ENCODE assay signal across 14 mouse cellular contexts in genomic region chr13:111345486-111346440, GRCm38 (mm10).
A peak's percentile ranks its signal among the peaks of the same experiment; 100 is the strongest.
DNase-seq lines count a peak whose midpoint lies in the region; ATAC-seq and TF ChIP-seq lines count a peak whose summit lies in the region.
"Had no signal": no experiment of that assay in that cellular context is flagged by ENCODE, and none has a peak within 500 bp of the region (broad histone marks: within the 10 kb centered on the region; RNA-seq: fewer than 3 reads in every experiment).

No protein-coding gene starts in this region.

- no peak overlapping the region for H3K27ac ChIP-seq in liver, embryonic 11.5 days (ENCODE audit: low read depth, low read length)
- no peak overlapping the region for H3K27ac ChIP-seq in stomach, postnatal 0 days (replicated peaks)
- H3K27ac ChIP-seq in midbrain, postnatal 0 days (ENCODE audit: low read depth, low read length), result no peak overlapping the region
- H3K27ac ChIP-seq: lung, embryonic 15.5 days had no signal

- H3K4me1 ChIP-seq in liver, embryonic 11.5 days (replicated peaks; ENCODE audit: control insufficient read depth, insufficient read depth, low read length), result peaks cover 6% of the 10 kb centered on the region; the same call in 1 of the 2 replicates
- H3K4me1 ChIP-seq in stomach, postnatal 0 days (replicated peaks; ENCODE audit: control insufficient read depth, insufficient read depth), result no peaks in the 10 kb centered on the region
- no peaks in the 10 kb centered on the region for H3K4me1 ChIP-seq in midbrain, postnatal 0 days (ENCODE audit: insufficient read depth, low read length)
- H3K4me1 ChIP-seq: lung, embryonic 15.5 days had no signal

- no peak overlapping the region for H3K9ac ChIP-seq in liver, embryonic 11.5 days (ENCODE audit: low read depth, low read length)
- no peak overlapping the region for H3K9ac ChIP-seq in stomach, postnatal 0 days (ENCODE audit: low read length)
- no peak overlapping the region for H3K9ac ChIP-seq in midbrain, postnatal 0 days (replicated peaks; ENCODE audit: low read length, poor library complexity, severe bottlenecking)
- H3K9ac ChIP-seq: lung, embryonic 15.5 days had no signal

- peak; percentile 37 for DNase-seq in adrenal gland, postnatal 14 days
- DNase-seq in adrenal gland, postnatal 4 days (ENCODE audit: low spot score in 2 of 2), result no peak
- peak; percentile 13 to 27 for DNase-seq in lung, postnatal 4 days
- no peak for DNase-seq in lung, postnatal 25 days (ENCODE audit: low spot score)
- DNase-seq in liver, embryonic 11.5 days (ENCODE audit: low spot score), result peak; percentile 34
- no peak for DNase-seq in stomach, postnatal 0 days (ENCODE audit: low spot score)
- DNase-seq in midbrain, postnatal 0 days (ENCODE audit: low spot score), result no peak
- DNase-seq in kidney, postnatal 14 days, result no peak
- DNase-seq: gastrocnemius, postnatal 10 days; kidney, postnatal 4 days; thymus, adult 18-20 months had no signal

- WGBS in liver, embryonic 11.5 days, result 27% methylated on average over 15 of the region's 15 CpGs
- WGBS in stomach, postnatal 0 days, result 56% methylated on average over 15 of the region's 15 CpGs
- 72% methylated on average over 15 of the region's 15 CpGs for WGBS in midbrain, postnatal 0 days

- no peak for TF ChIP-seq CTCF in stomach, postnatal 0 days (IDR thresholded peaks at IDR 0.05; ENCODE audit: low read depth)
- no peak for TF ChIP-seq CTCF in midbrain, postnatal 0 days (IDR thresholded peaks at IDR 0.05)

- no peak for TF ChIP-seq EP300 in stomach, postnatal 0 days (optimal IDR thresholded peaks at IDR 0.05)

- H3K4me3 ChIP-seq in liver, embryonic 11.5 days (ENCODE audit: low read depth, low read length), result no peak overlapping the region
- H3K4me3 ChIP-seq in stomach, postnatal 0 days (ENCODE audit: low read depth, low read length), result no peak overlapping the region
- H3K4me3 ChIP-seq in midbrain, postnatal 0 days (ENCODE audit: low read depth, low read length), result no peak overlapping the region
- H3K4me3 ChIP-seq: lung, embryonic 15.5 days had no signal

- H3K9me3 ChIP-seq in liver, embryonic 11.5 days (ENCODE audit: control insufficient read depth, low read length), result no peaks in the 10 kb centered on the region
- no peaks in the 10 kb centered on the region for H3K9me3 ChIP-seq in stomach, postnatal 0 days (ENCODE audit: control insufficient read depth, low read length)
- no peaks in the 10 kb centered on the region for H3K9me3 ChIP-seq in midbrain, postnatal 0 days (ENCODE audit: low read length)
- H3K9me3 ChIP-seq: lung, embryonic 15.5 days had no signal

- ATAC-seq in liver, embryonic 11.5 days (replicated peaks; ENCODE audit: low FRiP score), result peak; percentile 82
- ATAC-seq in stomach, postnatal 0 days (ENCODE audit: low FRiP score, low TSS enrichment), result 0 out of 2 replicates have a peak, but pooled peaks have one; percentile 47
- ATAC-seq in midbrain, postnatal 0 days (ENCODE audit: low FRiP score), result no peak; the same call in 1 of the 2 replicates
- ATAC-seq: forebrain, embryonic 14.5 days; hindbrain, embryonic 16.5 days had no signal

- H3K4me2 ChIP-seq in liver, embryonic 11.5 days, result peak overlapping the region; percentile 28
- H3K4me2 ChIP-seq in stomach, postnatal 0 days (replicated peaks; ENCODE audit: low read depth), result no peak overlapping the region
- H3K4me2 ChIP-seq in midbrain, postnatal 0 days (ENCODE audit: low read depth, low read length, poor library complexity, severe bottlenecking), result no peak overlapping the region
- H3K4me2 ChIP-seq: lung, embryonic 15.5 days had no signal

- no peaks in the 10 kb centered on the region for H3K27me3 ChIP-seq in liver, embryonic 11.5 days (replicated peaks; ENCODE audit: control insufficient read depth, insufficient read depth, low read length)
- no peaks in the 10 kb centered on the region for H3K27me3 ChIP-seq in stomach, postnatal 0 days (ENCODE audit: control insufficient read depth, insufficient read depth, low read length)
- H3K27me3 ChIP-seq in midbrain, postnatal 0 days (ENCODE audit: insufficient read depth, low read length), result no peaks in the 10 kb centered on the region
- H3K27me3 ChIP-seq: lung, embryonic 15.5 days had no signal

- H3K36me3 ChIP-seq in liver, embryonic 11.5 days (ENCODE audit: control insufficient read depth, insufficient read depth, low read length), result no peaks in the 10 kb centered on the region
- no peaks in the 10 kb centered on the region for H3K36me3 ChIP-seq in stomach, postnatal 0 days (ENCODE audit: control insufficient read depth, insufficient read depth, low read length)
- no peaks in the 10 kb centered on the region for H3K36me3 ChIP-seq in midbrain, postnatal 0 days (ENCODE audit: insufficient read depth, low read length)
- H3K36me3 ChIP-seq: lung, embryonic 15.5 days had no signal

Comparison
In these comparisons a context has a peak if more than half of its experiments do, and no peak if none do; other contexts are left out.
1. DNase-seq: peak in adrenal gland, postnatal 14 days (single experiment), lung, postnatal 4 days (2 of 2) and liver, embryonic 11.5 days (single experiment); none in adrenal gland, postnatal 4 days (0 of 2), lung, postnatal 25 days (single experiment), stomach, postnatal 0 days (single experiment), midbrain, postnatal 0 days (single experiment) and kidney, postnatal 14 days (single experiment).